Mouse (Mus musculus) midbrain, embryonic 15.5 days (tissue): Measurements from ENCODE around the gene Galnt14. TPM values are rescaled to one million over a fixed set of nuclear protein-coding genes. Genes with fewer than 3 reads are reported as not detected.

Experiments used
- ATAC-seq: fragments of 200-750 bp; cut with Nextera tagmentation; replicated peaks from 2 replicates; pipeline ENCODE4 v1.8.0; 2017; ENCODE audit warnings: moderate TSS enrichment
- H3K27ac ChIP-seq: fragments of 300-500 bp; sonication (generic); 2 replicates; pipeline ENCODE4 v1.5.1; 2015; ENCODE audit warnings: mild to moderate bottlenecking, inconsistent platforms
- H3K27me3 ChIP-seq: fragments of 300-500 bp; sonication (generic); replicated peaks from 2 replicates; pipeline ENCODE4 v1.6.1; 2015; ENCODE audit warnings: inconsistent platforms
- H3K36me3 ChIP-seq: fragments of 300-500 bp; sonication (generic); replicated peaks from 2 replicates; pipeline ENCODE4 v1.6.1; 2015; ENCODE audit warnings: inconsistent platforms
- H3K4me1 ChIP-seq: fragments of 300-500 bp; sonication (generic); 2 replicates; pipeline ENCODE4 v1.6.1; 2015; ENCODE audit warnings: inconsistent platforms
- H3K4me2 ChIP-seq: fragments of 300-500 bp; sonication (generic); 2 replicates; pipeline ENCODE4 v1.6.1; 2015; ENCODE audit warnings: inconsistent platforms, mild to moderate bottlenecking, moderate library complexity
- H3K4me3 ChIP-seq: fragments of 300-500 bp; sonication (generic); 2 replicates; pipeline ENCODE4 v1.5.1; 2015; ENCODE audit warnings: mild to moderate bottlenecking, inconsistent platforms
- H3K9ac ChIP-seq: fragments of 300-500 bp; sonication (generic); 2 replicates; pipeline ENCODE4 v1.6.1; 2015; ENCODE audit warnings: mild to moderate bottlenecking, inconsistent platforms
- H3K9me3 ChIP-seq: fragments of 300-500 bp; sonication (generic); 2 replicates; pipeline ENCODE4 v1.6.1; 2016; ENCODE audit warnings: inconsistent platforms
- WGBS: fragments of 180-500 bp; shearing (Covaris S2); methylation state at CpG from one replicate; pipeline ENCODE4 v1.1.7; 2015; ENCODE audit warnings: mixed read lengths; 5-methylcytosine and 5-hydroxymethylcytosine counted together
- polyA plus RNA-seq: library from polyadenylated mRNA; unstranded; fragments of >200 nt; fragmentation: Nextera tagmentation; extraction: Ambion mirVana; gene quantifications from 2 replicates; pipeline ENCODE4 v1.2.1, GENCODE M21; 2015

Gene Galnt14
- polyA plus RNA-seq, 1 experiment from 2014 or later = 21.7 TPM

GRCm38 (mm10) chr17:73656373-73656772 is 53.9 kb downstream of the Galnt14 start:
- Histone ChIP-seq H3K4me1 (no peaks in the 10 kb centered on the region), H3K36me3 (no peaks in the 10 kb centered on the region), H3K9me3 (no peaks in the 10 kb centered on the region), H3K9ac (no peak overlapping the region), H3K4me3 (no peak overlapping the region), H3K4me2 (no peak overlapping the region), H3K27me3 (no peaks in the 10 kb centered on the region), H3K27ac (no peak overlapping the region)
- ATAC-seq = no peak
- WGBS = 98% methylated on average over 3 of the region's 3 CpGs

DNA sequence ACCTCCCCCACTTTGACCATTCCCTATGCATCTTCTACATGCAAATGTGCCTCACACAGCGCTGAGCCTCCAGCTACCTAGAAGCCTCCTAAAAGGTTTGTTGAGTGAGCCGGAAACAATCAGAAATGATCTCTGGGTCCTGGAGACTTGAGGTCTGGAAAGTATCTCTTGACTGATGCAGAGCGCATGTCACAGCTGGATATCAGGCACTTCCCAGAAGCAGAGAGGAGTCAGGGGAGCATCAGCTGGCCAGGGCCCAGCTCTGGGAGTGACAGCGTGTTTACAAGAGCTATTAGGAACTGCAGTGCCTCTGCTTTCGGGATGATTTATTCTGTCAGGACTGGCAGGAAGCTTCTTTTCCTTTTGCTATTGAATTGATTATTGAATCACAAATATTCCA is 56.0 kb downstream of the Galnt14 start:
- no peaks in the 10 kb centered on the region for H3K36me3 ChIP-seq
- 49% methylated on average over 5 of the region's 5 CpGs for WGBS
- H3K4me2 ChIP-seq = no peak overlapping the region
- H3K27me3 ChIP-seq = no peaks in the 10 kb centered on the region
- no peak overlapping the region for H3K27ac ChIP-seq
- H3K9me3 ChIP-seq = no peaks in the 10 kb centered on the region
- ATAC-seq = no peak; the same call in 1 of the 2 replicates
- H3K9ac ChIP-seq = no peak overlapping the region
- no peak overlapping the region for H3K4me3 ChIP-seq
- no peaks in the 10 kb centered on the region for H3K4me1 ChIP-seq

DNA sequence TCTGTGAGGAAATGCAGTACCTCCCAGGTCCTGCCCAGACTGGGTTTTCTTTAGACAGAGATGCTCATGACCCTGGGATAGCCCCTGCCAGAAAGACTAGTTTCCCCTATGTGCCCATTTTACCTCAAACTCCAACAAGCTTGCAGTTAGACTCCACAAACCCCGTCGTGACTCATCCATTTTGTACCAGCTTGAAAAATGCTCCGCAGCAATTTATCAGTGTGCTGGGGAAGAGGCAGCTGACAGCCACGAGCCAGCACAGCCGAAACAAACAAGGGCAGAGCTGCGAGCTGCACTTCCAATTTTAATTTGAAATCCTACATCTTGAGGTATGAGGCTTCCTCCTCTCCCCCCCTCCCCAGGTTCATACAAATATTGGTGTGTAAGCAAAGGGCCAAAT is 60.9 kb downstream of the Galnt14 start:
- Histone ChIP-seq H3K4me1 (no peaks in the 10 kb centered on the region), H3K9me3 (no peaks in the 10 kb centered on the region), H3K36me3 (no peaks in the 10 kb centered on the region), H3K27me3 (no peaks in the 10 kb centered on the region), H3K4me3 (no peak overlapping the region), H3K9ac (no peak overlapping the region), H3K4me2 (no peak overlapping the region), H3K27ac (no peak overlapping the region)
- 80% methylated on average over 6 of the region's 6 CpGs for WGBS
- no peak for ATAC-seq

- Histone ChIP-seq H3K4me1 (peaks cover 5% of the 10 kb centered on the region), H3K9ac (no peak overlapping the region), H3K4me3 (no peak overlapping the region), H3K4me2 (no peak overlapping the region), H3K27ac (no peak overlapping the region), H3K36me3 (no peaks in the 10 kb centered on the region), H3K9me3 (no peaks in the 10 kb centered on the region), H3K27me3 (no peaks in the 10 kb centered on the region)
- ATAC-seq = no peak
- 96% methylated on average over 7 of the region's 7 CpGs for WGBS
These were observed 68.6 kb downstream of the Galnt14 start for GRCm38 (mm10) chr17:73641676-73642075.

- no peak for ATAC-seq
- Histone ChIP-seq H3K9me3 (no peaks in the 10 kb centered on the region), H3K9ac (no peak overlapping the region), H3K27me3 (no peaks in the 10 kb centered on the region), H3K27ac (no peak overlapping the region), H3K4me2 (no peak overlapping the region), H3K4me1 (peaks cover 5% of the 10 kb centered on the region), H3K36me3 (no peaks in the 10 kb centered on the region), H3K4me3 (no peak overlapping the region)
- WGBS = 49% methylated on average over 3 of the region's 3 CpGs
These were observed 70.2 kb downstream of the Galnt14 start for GRCm38 (mm10) chr17:73640117-73640480.

- peak; percentile 25; the same call in 1 of the 2 replicates for ATAC-seq
These were observed 70.7 kb downstream of the Galnt14 start for GRCm38 (mm10) chr17:73639401-73640116.

GRCm38 (mm10) chr17:73636988-73637387 is 73.3 kb downstream of the Galnt14 start:
- Histone ChIP-seq H3K9me3 (no peaks in the 10 kb centered on the region), H3K36me3 (no peaks in the 10 kb centered on the region), H3K27me3 (no peaks in the 10 kb centered on the region), H3K27ac (no peak overlapping the region), H3K4me2 (no peak overlapping the region), H3K4me3 (no peak overlapping the region), H3K9ac (no peak overlapping the region), H3K4me1 (peaks cover 15% of the 10 kb centered on the region)
- ATAC-seq = no peak
- WGBS = 90% methylated on average over 5 of the region's 5 CpGs

More at GRCm38 (mm10) chr17:73639401-73640116, 70.7 kb downstream of the Galnt14 start:
- Histone ChIP-seq H3K27me3 (no peaks in the 10 kb centered on the region), H3K9ac (no peak overlapping the region), H3K4me3 (no peak overlapping the region), H3K4me2 (no peak overlapping the region), H3K27ac (no peak overlapping the region), H3K4me1 (peaks cover 8% of the 10 kb centered on the region), H3K36me3 (no peaks in the 10 kb centered on the region), H3K9me3 (no peaks in the 10 kb centered on the region)
- 28% methylated on average over 6 of the region's 6 CpGs for WGBS

DNA sequence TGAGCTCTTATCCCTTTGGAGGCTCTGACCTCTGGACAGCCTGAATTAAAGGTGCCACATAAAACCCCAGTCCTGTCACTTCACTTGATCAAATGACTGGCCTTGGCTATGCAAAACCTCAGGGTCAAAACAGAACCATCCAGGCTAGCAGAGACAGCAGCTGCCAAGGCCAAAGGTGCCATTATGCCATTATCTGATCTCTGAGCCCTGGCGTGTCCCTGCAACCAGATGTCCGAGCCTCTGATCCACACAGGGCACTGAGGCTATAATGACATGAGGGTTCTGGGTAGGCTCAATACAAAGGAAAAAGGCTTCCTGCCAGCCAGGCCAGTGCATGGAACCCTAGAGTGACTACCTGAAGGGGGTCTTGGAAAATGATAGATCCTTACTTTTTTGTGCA is 75.4 kb downstream of the Galnt14 start:
- Histone ChIP-seq H3K36me3 (no peaks in the 10 kb centered on the region), H3K27ac (0 out of 2 replicates have a peak overlapping the region, but pooled peaks have one; percentile 20), H3K4me1 (peaks cover 15% of the 10 kb centered on the region), H3K9me3 (no peaks in the 10 kb centered on the region), H3K4me2 (no peak overlapping the region), H3K27me3 (no peaks in the 10 kb centered on the region), H3K9ac (no peak overlapping the region), H3K4me3 (no peak overlapping the region)
- no peak for ATAC-seq
- 59% methylated on average over 2 of the region's 2 CpGs for WGBS

GRCm38 (mm10) chr17:73633991-73634710 is 76.1 kb downstream of the Galnt14 start:
- no peaks in the 10 kb centered on the region for H3K27me3 ChIP-seq
- no peak overlapping the region for H3K9ac ChIP-seq
- H3K4me1 ChIP-seq = peaks cover 10% of the 10 kb centered on the region; the same call in 1 of the 2 replicates
- no peak for ATAC-seq
- no peak overlapping the region for H3K4me3 ChIP-seq
- H3K36me3 ChIP-seq = no peaks in the 10 kb centered on the region
- H3K4me2 ChIP-seq = no peak overlapping the region
- 0 out of 2 replicates have a peak overlapping the region, but pooled peaks have one; percentile 20 for H3K27ac ChIP-seq
- H3K9me3 ChIP-seq = no peaks in the 10 kb centered on the region
- 49% methylated on average over 11 of the region's 11 CpGs for WGBS

DNA sequence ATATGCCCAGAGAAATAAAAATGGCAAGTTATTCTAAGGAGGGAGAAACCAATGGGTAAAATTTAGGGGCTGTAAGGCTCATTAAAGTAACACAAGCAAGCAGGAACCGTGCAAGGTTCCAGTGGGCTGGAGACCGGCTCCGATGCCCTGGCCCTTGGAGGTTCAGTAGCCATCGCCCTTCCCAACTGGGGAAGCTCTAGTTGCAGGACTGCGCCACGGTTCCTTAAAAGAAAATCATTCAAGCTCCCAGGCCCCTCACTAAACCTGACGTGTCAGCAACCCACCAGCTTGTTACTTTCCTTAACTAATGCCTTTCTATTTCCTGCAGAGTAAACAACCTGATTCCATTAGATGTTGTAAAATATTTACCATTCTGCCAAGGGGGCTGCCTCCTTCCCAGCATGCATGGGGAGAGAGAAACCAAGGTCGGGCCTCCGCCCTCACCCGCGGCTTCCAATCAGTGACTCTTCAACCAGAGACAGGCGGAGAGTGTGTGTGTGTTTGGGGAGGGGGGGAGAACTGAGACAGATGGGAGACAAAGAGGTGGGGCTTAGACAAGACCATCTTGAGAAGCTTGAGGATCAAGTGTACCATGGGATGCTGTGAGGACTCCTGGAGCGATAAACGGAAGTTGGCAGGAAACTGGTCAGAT is 81.9 kb downstream of the Galnt14 start:
- Histone ChIP-seq H3K9me3 (no peaks in the 10 kb centered on the region), H3K36me3 (no peaks in the 10 kb centered on the region), H3K4me1 (no peaks in the 10 kb centered on the region), H3K27me3 (no peaks in the 10 kb centered on the region), H3K27ac (no peak overlapping the region), H3K4me3 (no peak overlapping the region), H3K4me2 (no peak overlapping the region), H3K9ac (no peak overlapping the region)
- 0 out of 2 replicates have a peak, but pooled peaks have one; percentile 46 for ATAC-seq
- WGBS = 89% methylated on average over 14 of the region's 14 CpGs

GRCm38 (mm10) chr17:73626912-73627311 is 83.3 kb downstream of the Galnt14 start:
- H3K4me3 ChIP-seq = no peak overlapping the region
- no peak for ATAC-seq
- WGBS = 74% methylated on average over 4 of the region's 4 CpGs
- H3K27me3 ChIP-seq = no peaks in the 10 kb centered on the region
- no peaks in the 10 kb centered on the region for H3K4me1 ChIP-seq
- no peaks in the 10 kb centered on the region for H3K9me3 ChIP-seq
- H3K9ac ChIP-seq = no peak overlapping the region
- no peaks in the 10 kb centered on the region for H3K36me3 ChIP-seq
- H3K27ac ChIP-seq = no peak overlapping the region
- H3K4me2 ChIP-seq = no peak overlapping the region

DNA sequence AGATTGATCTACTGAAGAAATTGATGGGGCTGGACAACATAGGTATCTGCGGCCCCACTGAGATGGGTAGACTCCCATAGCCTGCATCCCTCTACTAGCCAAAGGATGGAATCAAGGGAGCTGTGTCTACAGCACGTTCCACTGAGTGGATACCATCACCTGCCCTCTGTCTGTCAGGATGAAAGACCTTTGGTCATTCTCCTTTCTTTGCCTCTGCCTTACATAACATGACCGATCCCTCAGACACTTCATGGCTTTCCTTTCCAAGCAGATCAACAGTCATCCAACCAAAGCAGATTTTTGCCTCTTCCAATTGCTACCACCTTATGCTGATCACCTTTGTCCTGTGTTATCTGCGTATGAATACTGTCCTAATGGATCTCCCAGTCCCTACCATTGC is 90.2 kb downstream of the Galnt14 start:
- no peak for ATAC-seq
- WGBS = 94% methylated on average over 4 of the region's 4 CpGs
- Histone ChIP-seq H3K4me3 (no peak overlapping the region), H3K27ac (no peak overlapping the region), H3K4me2 (no peak overlapping the region), H3K36me3 (no peaks in the 10 kb centered on the region), H3K27me3 (no peaks in the 10 kb centered on the region), H3K4me1 (0 out of 2 replicates have a peak, but pooled peaks cover 4% of the 10 kb centered on the region), H3K9ac (no peak overlapping the region), H3K9me3 (no peaks in the 10 kb centered on the region)
